Mouse (Mus musculus) heart, embryonic 13.5 days (tissue): ENCODE data around the gene Dedd2. TPM values are rescaled to one million over a fixed set of nuclear protein-coding genes. Genes with fewer than 3 reads are reported as not detected.
A peak's percentile ranks its signal among the peaks of the same experiment; 100 is the strongest.

ENCODE experiments used
- ATAC-seq: fragments of 200-750 bp; cut with Nextera tagmentation; 2 replicates; pipeline ENCODE4 v1.8.0; 2017; ENCODE audit warnings: moderate TSS enrichment; ENCODE audit not compliant: insufficient number of reproducible peaks, low FRiP score, low TSS enrichment; ENCODE audit errors: extremely low read depth
- H3K27ac ChIP-seq: fragments of 300-500 bp; sonication (generic); replicated peaks from 2 replicates; pipeline ENCODE4 v1.5.1; 2015; ENCODE audit warnings: moderate library complexity, mild to moderate bottlenecking, inconsistent platforms
- H3K27me3 ChIP-seq: fragments of 300-500 bp; sonication (generic); replicated peaks from 2 replicates; pipeline ENCODE4 v1.6.1; 2015; ENCODE audit warnings: mild to moderate bottlenecking, inconsistent platforms
- H3K36me3 ChIP-seq: fragments of 300-500 bp; sonication (generic); 2 replicates; pipeline ENCODE4 v1.6.1; 2015; ENCODE audit warnings: mild to moderate bottlenecking, inconsistent platforms
- H3K4me1 ChIP-seq: fragments of 300-500 bp; sonication (generic); 2 replicates; pipeline ENCODE4 v1.6.1; 2015; ENCODE audit warnings: inconsistent platforms
- H3K4me2 ChIP-seq: fragments of 300-500 bp; sonication (generic); 2 replicates; pipeline ENCODE4 v1.6.1; 2015; ENCODE audit warnings: inconsistent platforms, mild to moderate bottlenecking, moderate library complexity
- H3K4me3 ChIP-seq: fragments of 300-500 bp; sonication (generic); 2 replicates; pipeline ENCODE4 v1.5.1; 2015; ENCODE audit warnings: moderate library complexity, mild to moderate bottlenecking, inconsistent platforms
- H3K9ac ChIP-seq: fragments of 300-500 bp; sonication (generic); 2 replicates; pipeline ENCODE4 v1.6.1; 2015; ENCODE audit warnings: inconsistent platforms, mild to moderate bottlenecking, moderate library complexity
- H3K9me3 ChIP-seq: fragments of 300-500 bp; sonication (generic); 2 replicates; pipeline ENCODE4 v1.6.1; 2016; ENCODE audit warnings: inconsistent platforms
- WGBS: fragments of 180-500 bp; shearing (Covaris S2); methylation state at CpG from one replicate; pipeline ENCODE4 v1.1.7; 2015; ENCODE audit warnings: mixed read lengths; 5-methylcytosine and 5-hydroxymethylcytosine counted together
- microRNA-seq: library from miRNA; unstranded; fragments of <30 nt; microRNA quantifications from one replicate; pipeline ENCODE4, GENCODE M21; 2016
- polyA plus RNA-seq: library from polyadenylated mRNA; unstranded; fragments of >200 nt; fragmentation: Nextera tagmentation; extraction: Ambion mirVana; gene quantifications from 2 replicates; pipeline ENCODE4 v1.2.1, GENCODE M21; 2015

Dedd2 gene
- polyA plus RNA-seq, 1 experiment from 2014 or later = 5.3 TPM

- 67% methylated on average over 5 of the region's 5 CpGs for WGBS
- no peaks in the 10 kb centered on the region for H3K9me3 ChIP-seq
- H3K4me2 ChIP-seq = no peak overlapping the region
- ATAC-seq = no peak
- no peak overlapping the region for H3K4me3 ChIP-seq
- no peak overlapping the region for H3K9ac ChIP-seq
- H3K27me3 ChIP-seq = peaks cover 78% of the 10 kb centered on the region
- H3K27ac ChIP-seq = no peak overlapping the region
- H3K36me3 ChIP-seq = no peaks in the 10 kb centered on the region
- H3K4me1 ChIP-seq = no peaks in the 10 kb centered on the region
Observed at GRCm38 (mm10) chr7:25166106-25166505, 54.3 kb downstream of the Dedd2 start.

DNA sequence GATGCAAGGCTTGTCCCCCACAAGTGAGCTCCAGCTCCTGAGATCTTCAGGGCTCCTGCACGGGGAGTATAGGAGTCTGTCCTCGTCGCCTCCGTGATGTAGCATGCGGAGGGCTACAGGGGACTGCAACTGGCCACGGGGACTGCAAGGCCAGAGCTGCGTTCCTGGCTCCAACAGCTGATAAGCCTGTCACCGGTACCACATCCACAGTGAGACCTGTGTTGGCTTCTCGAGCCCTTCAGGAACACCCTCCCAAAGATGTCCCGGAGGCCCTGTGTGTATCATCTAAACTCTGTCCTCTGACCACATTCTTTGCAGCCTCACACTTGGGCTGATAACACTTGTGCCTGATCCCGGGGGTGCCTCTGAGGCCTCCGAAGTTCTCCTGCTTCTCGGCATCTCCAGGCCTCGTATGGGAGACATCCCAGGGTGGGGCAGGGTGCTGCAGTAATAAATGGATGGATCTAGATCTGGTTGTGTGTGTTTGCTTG lies 64.2 kb downstream of the Dedd2 start:
- peak overlapping the region; percentile 14; the same call in 1 of the 2 replicates for H3K4me3 ChIP-seq
- peaks cover 22% of the 10 kb centered on the region for H3K4me1 ChIP-seq
- no peaks in the 10 kb centered on the region for H3K9me3 ChIP-seq
- H3K27me3 ChIP-seq = peaks cover 89% of the 10 kb centered on the region
- 8% methylated on average over 14 of the region's 14 CpGs for WGBS
- no peaks in the 10 kb centered on the region for H3K36me3 ChIP-seq
- H3K9ac ChIP-seq = no peak overlapping the region
- peak overlapping the region; percentile 46 for H3K4me2 ChIP-seq
- H3K27ac ChIP-seq = no peak overlapping the region
- ATAC-seq = no peak

DNA sequence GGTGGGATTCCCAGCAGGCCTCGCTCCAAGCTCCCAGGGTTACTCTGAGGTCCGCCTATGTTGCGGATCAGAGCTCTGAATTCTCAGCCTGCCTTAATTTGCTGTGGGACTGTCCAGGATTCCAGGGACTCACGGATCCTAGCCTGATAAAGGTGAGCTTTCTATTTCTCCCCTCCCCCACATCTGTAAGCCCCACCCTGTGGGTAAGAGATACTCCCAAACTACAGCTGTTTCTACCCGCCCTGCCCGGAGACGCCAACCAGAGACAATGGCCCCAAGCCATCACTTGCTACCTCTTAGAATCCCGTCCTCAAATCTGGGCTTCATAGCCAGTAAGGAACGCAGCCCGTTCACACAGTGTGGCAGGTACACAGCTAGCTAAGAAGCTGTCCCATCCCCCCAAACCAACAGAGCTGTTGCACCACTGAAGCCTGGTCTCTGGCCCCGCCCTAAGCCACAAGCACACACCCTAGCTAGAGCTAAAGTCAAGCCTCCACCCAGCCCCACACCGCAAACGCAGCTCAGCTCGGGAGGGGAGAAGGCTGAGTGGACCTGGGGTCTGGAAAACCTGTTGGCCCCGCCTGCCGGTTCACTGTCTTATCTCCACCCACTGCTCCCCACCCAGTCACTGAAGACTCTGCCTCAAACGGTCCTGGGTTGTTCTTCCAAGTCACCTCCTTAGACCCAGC lies 64.8 kb downstream of the Dedd2 start:
- 8% methylated on average over 17 of the region's 17 CpGs for WGBS
- peak; percentile 67 for ATAC-seq
- H3K4me2 ChIP-seq = peak overlapping the region; percentile 46
- H3K9me3 ChIP-seq = no peaks in the 10 kb centered on the region
- no peaks in the 10 kb centered on the region for H3K36me3 ChIP-seq
- H3K27me3 ChIP-seq = peaks cover 91% of the 10 kb centered on the region
- H3K27ac ChIP-seq = no peak overlapping the region
- no peak overlapping the region for H3K9ac ChIP-seq
- peak overlapping the region; percentile 14 for H3K4me3 ChIP-seq
- peaks cover 22% of the 10 kb centered on the region for H3K4me1 ChIP-seq

GRCm38 (mm10) chr7:25154648-25155047 lies 65.8 kb downstream of the Dedd2 start:
- Histone ChIP-seq H3K36me3 (no peaks in the 10 kb centered on the region), H3K4me2 (peak overlapping the region; percentile 46; the same call in 1 of the 2 replicates), H3K9ac (no peak overlapping the region), H3K27me3 (peaks cover 95% of the 10 kb centered on the region), H3K27ac (no peak overlapping the region), H3K4me3 (no peak overlapping the region), H3K4me1 (peaks cover 22% of the 10 kb centered on the region), H3K9me3 (no peaks in the 10 kb centered on the region)
- WGBS = 61% methylated on average over 4 of the region's 4 CpGs
- no peak for ATAC-seq

DNA sequence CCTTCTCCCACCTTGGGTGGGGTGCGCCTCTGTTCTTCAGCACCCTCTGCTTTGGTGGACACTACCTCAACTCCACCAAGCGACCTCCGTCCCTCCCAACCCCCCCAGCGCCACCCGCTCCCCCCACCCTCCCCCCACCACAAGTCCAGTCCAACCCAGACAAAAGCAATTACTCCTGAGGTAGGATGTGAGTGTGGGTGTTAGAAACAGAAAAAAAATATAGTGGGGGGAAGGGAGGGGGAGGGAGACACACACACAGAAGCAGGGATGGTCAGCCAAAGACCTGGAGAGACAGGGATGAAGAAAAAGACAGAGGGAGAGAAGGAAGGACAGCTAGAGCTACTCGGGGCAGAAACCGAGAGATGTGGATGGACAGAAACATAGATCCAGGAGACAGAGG lies 66.6 kb downstream of the Dedd2 start:
- Histone ChIP-seq H3K4me3 (no peak overlapping the region), H3K9me3 (no peaks in the 10 kb centered on the region), H3K27ac (no peak overlapping the region), H3K4me2 (no peak overlapping the region), H3K27me3 (peaks cover 96% of the 10 kb centered on the region), H3K36me3 (no peaks in the 10 kb centered on the region), H3K4me1 (peaks cover 22% of the 10 kb centered on the region), H3K9ac (no peak overlapping the region)
- ATAC-seq = no peak
- WGBS = 51% methylated on average over 7 of the region's 7 CpGs

- no peaks in the 10 kb centered on the region for H3K9me3 ChIP-seq
- H3K36me3 ChIP-seq = no peaks in the 10 kb centered on the region
- H3K4me1 ChIP-seq = peaks cover 22% of the 10 kb centered on the region
- no peak overlapping the region for H3K27ac ChIP-seq
- no peak overlapping the region for H3K4me3 ChIP-seq
- no peak overlapping the region for H3K4me2 ChIP-seq
- ATAC-seq = no peak
- WGBS = 45% methylated on average over 10 of the region's 10 CpGs
- H3K9ac ChIP-seq = no peak overlapping the region
- peaks cover 100% of the 10 kb centered on the region for H3K27me3 ChIP-seq
Observed at GRCm38 (mm10) chr7:25151916-25152556, 68.4 kb downstream of the Dedd2 start.

GRCm38 (mm10) chr7:25151009-25151408 lies 69.4 kb downstream of the Dedd2 start:
- H3K4me1 ChIP-seq = peaks cover 17% of the 10 kb centered on the region
- 3% methylated on average over 7 of the region's 7 CpGs for WGBS
- no peaks in the 10 kb centered on the region for H3K36me3 ChIP-seq
- no peak overlapping the region for H3K9ac ChIP-seq
- no peak overlapping the region for H3K4me3 ChIP-seq
- ATAC-seq = no peak
- H3K27me3 ChIP-seq = peaks cover 95% of the 10 kb centered on the region
- H3K4me2 ChIP-seq = no peak overlapping the region
- no peaks in the 10 kb centered on the region for H3K9me3 ChIP-seq
- H3K27ac ChIP-seq = no peak overlapping the region

GRCm38 (mm10) chr7:25150151-25150663 lies 70.2 kb downstream of the Dedd2 start:
- no peak for ATAC-seq
- Histone ChIP-seq H3K27ac (no peak overlapping the region), H3K9me3 (no peaks in the 10 kb centered on the region), H3K4me3 (no peak overlapping the region), H3K27me3 (peaks cover 93% of the 10 kb centered on the region), H3K9ac (no peak overlapping the region), H3K4me1 (peaks cover 9% of the 10 kb centered on the region), H3K36me3 (no peaks in the 10 kb centered on the region), H3K4me2 (no peak overlapping the region)
- WGBS = 2% methylated on average over 17 of the region's 18 CpGs

Small RNA genes lying within 50 kb of the gene (microRNA-seq; reads per million reads assigned to microRNA genes)
- gene Mir7048 = not detected

Other genes with a start within 250 kb of the Dedd2 start
- gene Rabac1, start 247.9 kb downstream of the Dedd2 start, polyA plus RNA-seq = 185 and 197 TPM in 2 replicates
- 1.4 and 1.6 TPM in 2 replicates for gene Atp1a3, start 214.7 kb downstream of the Dedd2 start, polyA plus RNA-seq
- gene Grik5, start 148.3 kb downstream of the Dedd2 start, polyA plus RNA-seq = 4.1 and 4.6 TPM in 2 replicates
- gene Zfp574, start 148.0 kb downstream of the Dedd2 start, polyA plus RNA-seq = 19.3 and 20.1 TPM in 2 replicates
- 0.43 and 0.51 TPM in 2 replicates for gene Pou2f2, start 40.9 kb downstream of the Dedd2 start, polyA plus RNA-seq
- 2.1 TPM in 2 replicates for gene Zfp526, start 810 bp upstream of the Dedd2 start, polyA plus RNA-seq
- gene Gsk3a, start 17.2 kb upstream of the Dedd2 start, polyA plus RNA-seq = 7.8 and 8.2 TPM in 2 replicates
- 11.2 and 14.3 TPM in 2 replicates for gene Erf, start 30.1 kb upstream of the Dedd2 start, polyA plus RNA-seq
- 22.9 and 23.4 TPM in 2 replicates for gene Cic, start 47.1 kb upstream of the Dedd2 start, polyA plus RNA-seq
- gene Pafah1b3, start 77.4 kb upstream of the Dedd2 start, polyA plus RNA-seq = 145 and 154 TPM in 2 replicates
- 0.23 and 0.39 TPM in 2 replicates for gene Prr19, start 80.8 kb upstream of the Dedd2 start, polyA plus RNA-seq
- gene Tmem145, start 85.5 kb upstream of the Dedd2 start, polyA plus RNA-seq = 0.11 and 0.34 TPM in 2 replicates
- 7.0 and 7.5 TPM in 2 replicates for gene Megf8, start 96.5 kb upstream of the Dedd2 start, polyA plus RNA-seq
- gene Cnfn, start 149.1 kb upstream of the Dedd2 start, polyA plus RNA-seq = not detected in 2 replicates
- 5.7 and 6.9 TPM in 2 replicates for gene Lipe, start 178.1 kb upstream of the Dedd2 start, polyA plus RNA-seq
- gene Cxcl17, start 192.3 kb upstream of the Dedd2 start, polyA plus RNA-seq = 0.27 and 0.40 TPM in 2 replicates